Mouse (Mus musculus): ENCODE measurements around the gene Ddx5. TPM values are rescaled to one million over a fixed set of nuclear protein-coding genes. Genes with fewer than 3 reads are reported as not detected.

The Ddx5 gene
- polyA plus RNA-seq, 1 experiment from 2014 or later: 340 TPM

DNA sequence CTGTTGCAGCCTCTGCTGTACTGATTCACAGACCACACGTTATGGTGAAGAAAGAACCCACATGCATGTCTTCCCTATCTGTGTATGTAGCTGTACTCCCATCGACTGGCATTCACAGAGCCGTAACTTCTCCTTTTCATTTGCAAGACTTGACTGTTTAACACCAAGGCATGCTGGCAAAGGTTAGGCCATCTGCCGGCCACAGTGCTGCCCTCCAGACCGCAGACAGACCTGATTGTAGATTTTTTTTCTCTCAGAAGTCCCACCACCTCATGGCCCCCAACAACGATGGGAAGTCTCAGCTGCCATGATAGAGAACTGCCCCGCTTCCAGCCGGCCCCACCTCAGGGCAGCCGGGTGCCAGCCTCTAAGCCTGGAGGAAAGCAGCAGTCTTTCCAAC is 30.6 kb upstream of the Ddx5 start:
- no peak for ATAC-seq (replicated peaks; ENCODE audit: low FRiP score, low TSS enrichment, low read depth)
- peaks cover 89% of the 10 kb centered on the region for H3K36me3 ChIP-seq (ENCODE audit: control insufficient read depth, insufficient read depth, low read length)
- no peaks in the 10 kb centered on the region for H3K9me3 ChIP-seq (ENCODE audit: control insufficient read depth, low read length)
- H3K4me2 ChIP-seq (ENCODE audit: low read length): no peak overlapping the region
- H3K9ac ChIP-seq (ENCODE audit: low read length): no peak overlapping the region
- 86% methylated on average over 9 of the region's 9 CpGs for WGBS
- H3K4me3 ChIP-seq (ENCODE audit: low read depth, low read length): no peak overlapping the region
- DNase-seq (ENCODE audit: low spot score): no peak
- peaks cover 11% of the 10 kb centered on the region for H3K4me1 ChIP-seq (replicated peaks; ENCODE audit: control insufficient read depth, insufficient read depth, low read length)
- H3K27ac ChIP-seq (ENCODE audit: low read depth): no peak overlapping the region
- no peaks in the 10 kb centered on the region for H3K27me3 ChIP-seq (replicated peaks; ENCODE audit: control insufficient read depth, insufficient read depth, low read length)

DNA sequence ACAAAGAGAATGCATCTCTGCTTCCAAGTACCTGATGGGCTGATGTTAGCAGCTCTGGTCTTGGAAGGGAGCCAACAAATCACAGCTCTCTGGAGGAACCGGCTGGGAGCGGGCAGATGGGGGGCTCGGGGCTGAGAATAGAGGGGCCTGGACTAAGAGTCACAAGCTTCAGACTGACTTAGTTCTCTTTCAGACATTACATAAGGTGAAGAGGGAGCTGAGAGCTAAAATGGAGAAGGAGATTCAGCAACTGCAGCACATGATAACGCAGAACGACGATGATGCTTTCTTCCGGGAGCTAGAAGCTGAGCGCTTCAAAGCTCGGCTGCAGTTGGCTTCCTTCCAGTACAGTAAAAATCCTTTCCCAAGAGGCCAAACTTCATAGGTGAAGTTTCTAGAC is 29.4 kb upstream of the Ddx5 start:
- H3K27ac ChIP-seq (ENCODE audit: low read depth): no peak overlapping the region; the same call in 1 of the 2 replicates
- H3K4me3 ChIP-seq (ENCODE audit: low read depth, low read length): no peak overlapping the region
- H3K4me2 ChIP-seq (ENCODE audit: low read length): no peak overlapping the region; the same call in 1 of the 2 replicates
- H3K9ac ChIP-seq (ENCODE audit: low read length): no peak overlapping the region
- peaks cover 11% of the 10 kb centered on the region for H3K4me1 ChIP-seq (replicated peaks; ENCODE audit: control insufficient read depth, insufficient read depth, low read length)
- peaks cover 93% of the 10 kb centered on the region for H3K36me3 ChIP-seq (ENCODE audit: control insufficient read depth, insufficient read depth, low read length)
- no peaks in the 10 kb centered on the region for H3K27me3 ChIP-seq (replicated peaks; ENCODE audit: control insufficient read depth, insufficient read depth, low read length)
- H3K9me3 ChIP-seq (ENCODE audit: control insufficient read depth, low read length): no peaks in the 10 kb centered on the region
- WGBS: 52% methylated on average over 9 of the region's 9 CpGs
- ATAC-seq (replicated peaks; ENCODE audit: low FRiP score, low TSS enrichment, low read depth) (no peak), DNase-seq (ENCODE audit: low spot score) (no peak)

DNA sequence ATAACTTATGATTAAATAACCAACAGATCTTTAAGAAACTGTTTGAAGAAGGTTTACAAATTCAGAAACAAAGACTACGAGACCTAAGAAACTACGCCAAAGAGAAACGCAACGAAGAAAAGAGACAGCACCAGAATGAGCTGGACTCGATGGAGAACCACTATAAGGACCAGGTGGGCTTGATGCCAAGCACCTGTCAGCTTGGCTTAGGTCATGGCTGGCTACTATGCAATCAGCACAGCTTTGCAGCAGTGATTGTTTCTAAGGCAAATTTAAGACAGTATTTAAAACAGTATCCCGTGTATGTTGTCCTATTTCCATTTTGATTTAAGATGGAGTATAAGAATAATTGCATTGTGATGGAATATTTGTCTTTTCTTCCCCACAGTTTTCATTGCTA is 28.8 kb upstream of the Ddx5 start:
- H3K27me3 ChIP-seq (replicated peaks; ENCODE audit: control insufficient read depth, insufficient read depth, low read length): no peaks in the 10 kb centered on the region
- ATAC-seq (replicated peaks; ENCODE audit: low FRiP score, low TSS enrichment, low read depth) (no peak), DNase-seq (ENCODE audit: low spot score) (no peak)
- H3K4me3 ChIP-seq (ENCODE audit: low read depth, low read length): no peak overlapping the region
- no peak overlapping the region for H3K4me2 ChIP-seq (ENCODE audit: low read length)
- 82% methylated on average over 6 of the region's 6 CpGs for WGBS
- peaks cover 93% of the 10 kb centered on the region for H3K36me3 ChIP-seq (ENCODE audit: control insufficient read depth, insufficient read depth, low read length)
- no peak overlapping the region for H3K9ac ChIP-seq (ENCODE audit: low read length)
- no peak overlapping the region for H3K27ac ChIP-seq (ENCODE audit: low read depth)
- H3K4me1 ChIP-seq (replicated peaks; ENCODE audit: control insufficient read depth, insufficient read depth, low read length): peaks cover 11% of the 10 kb centered on the region
- H3K9me3 ChIP-seq (ENCODE audit: control insufficient read depth, low read length): no peaks in the 10 kb centered on the region

DNA sequence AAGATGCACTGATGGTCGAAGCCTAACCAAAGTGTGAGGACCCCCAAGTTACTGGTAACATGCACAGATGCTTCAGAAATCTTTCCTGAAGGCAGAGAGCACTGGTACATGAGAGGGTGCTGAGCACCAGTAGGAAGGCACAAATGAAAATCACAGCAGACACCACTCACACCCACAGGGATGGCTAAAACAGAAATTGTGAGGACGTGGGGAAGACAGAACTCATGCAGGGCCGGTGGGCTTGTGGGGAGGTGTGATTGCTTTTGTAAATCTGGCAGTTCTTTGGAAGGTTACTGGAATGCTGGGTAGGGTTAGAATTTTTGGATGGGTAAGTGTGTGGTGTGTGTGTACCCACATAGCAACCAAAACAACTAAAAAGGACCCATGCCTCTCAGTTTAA is 28.2 kb upstream of the Ddx5 start:
- Histone ChIP-seq H3K36me3 (ENCODE audit: control insufficient read depth, insufficient read depth, low read length) (peaks cover 93% of the 10 kb centered on the region), H3K9ac (ENCODE audit: low read length) (no peak overlapping the region), H3K4me2 (ENCODE audit: low read length) (no peak overlapping the region), H3K9me3 (ENCODE audit: control insufficient read depth, low read length) (no peaks in the 10 kb centered on the region), H3K4me3 (ENCODE audit: low read depth, low read length) (no peak overlapping the region), H3K4me1 (replicated peaks; ENCODE audit: control insufficient read depth, insufficient read depth, low read length) (peaks cover 11% of the 10 kb centered on the region), H3K27ac (ENCODE audit: low read depth) (no peak overlapping the region), H3K27me3 (replicated peaks; ENCODE audit: control insufficient read depth, insufficient read depth, low read length) (no peaks in the 10 kb centered on the region)
- ATAC-seq (replicated peaks; ENCODE audit: low FRiP score, low TSS enrichment, low read depth) (no peak), DNase-seq (ENCODE audit: low spot score) (no peak)
- 91% methylated on average over 3 of the region's 3 CpGs for WGBS

DNA sequence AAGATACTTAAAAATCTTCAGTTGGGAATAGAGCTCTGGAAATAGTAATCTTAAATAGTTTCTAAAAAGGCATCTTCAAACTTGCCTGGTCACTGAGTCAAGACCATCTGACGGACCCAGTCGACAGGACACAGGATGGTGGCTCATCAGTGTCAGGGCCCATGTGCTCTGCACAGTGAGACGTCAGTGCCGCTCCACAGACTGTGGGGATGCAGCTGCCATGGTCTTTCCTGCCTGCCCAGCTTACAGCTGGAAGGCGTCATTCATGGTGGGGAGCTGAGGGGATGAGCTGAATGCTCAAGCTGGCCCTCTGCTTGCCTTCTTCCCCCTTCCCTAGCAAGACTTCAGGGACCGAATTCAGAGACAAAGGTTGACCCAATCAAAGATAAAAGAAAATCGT is 27.3 kb upstream of the Ddx5 start:
- no peak for ATAC-seq (replicated peaks; ENCODE audit: low FRiP score, low TSS enrichment, low read depth)
- Histone ChIP-seq H3K4me3 (ENCODE audit: low read depth, low read length) (no peak overlapping the region), H3K9ac (ENCODE audit: low read length) (no peak overlapping the region), H3K27me3 (replicated peaks; ENCODE audit: control insufficient read depth, insufficient read depth, low read length) (no peaks in the 10 kb centered on the region), H3K4me2 (ENCODE audit: low read length) (no peak overlapping the region), H3K27ac (ENCODE audit: low read depth) (no peak overlapping the region), H3K9me3 (ENCODE audit: control insufficient read depth, low read length) (no peaks in the 10 kb centered on the region), H3K4me1 (replicated peaks; ENCODE audit: control insufficient read depth, insufficient read depth, low read length) (peaks cover 11% of the 10 kb centered on the region), H3K36me3 (ENCODE audit: control insufficient read depth, insufficient read depth, low read length) (peaks cover 97% of the 10 kb centered on the region)
- DNase-seq (ENCODE audit: low spot score): no peak
- 78% methylated on average over 7 of the region's 7 CpGs for WGBS

DNA sequence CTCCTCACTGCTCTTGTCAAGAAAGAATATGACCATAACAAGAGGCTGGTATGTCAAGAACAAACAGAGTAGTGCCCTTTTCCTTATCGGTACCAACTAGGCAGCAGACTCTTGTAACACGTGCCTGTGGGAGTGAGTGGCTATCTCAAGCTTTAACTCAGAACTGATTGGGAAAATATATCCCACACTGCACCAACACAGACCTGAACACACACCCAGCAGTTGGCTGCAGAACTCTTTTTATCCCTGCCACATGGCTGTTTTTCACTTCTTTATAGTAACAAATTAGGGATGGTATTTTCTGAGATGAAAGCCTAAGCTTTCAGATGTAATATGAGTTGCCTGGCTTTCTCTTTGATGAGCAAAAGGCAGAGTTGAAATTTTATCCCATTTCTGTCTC is 26.8 kb upstream of the Ddx5 start:
- ATAC-seq (replicated peaks; ENCODE audit: low FRiP score, low TSS enrichment, low read depth): no peak
- Histone ChIP-seq H3K4me2 (ENCODE audit: low read length) (no peak overlapping the region), H3K27me3 (replicated peaks; ENCODE audit: control insufficient read depth, insufficient read depth, low read length) (no peaks in the 10 kb centered on the region), H3K4me1 (replicated peaks; ENCODE audit: control insufficient read depth, insufficient read depth, low read length) (peaks cover 11% of the 10 kb centered on the region), H3K36me3 (ENCODE audit: control insufficient read depth, insufficient read depth, low read length) (peaks cover 97% of the 10 kb centered on the region), H3K9me3 (ENCODE audit: control insufficient read depth, low read length) (no peaks in the 10 kb centered on the region), H3K27ac (ENCODE audit: low read depth) (no peak overlapping the region), H3K9ac (ENCODE audit: low read length) (no peak overlapping the region), H3K4me3 (ENCODE audit: low read depth, low read length) (no peak overlapping the region)
- DNase-seq (ENCODE audit: low spot score): no peak
- WGBS: 88% methylated on average over 2 of the region's 2 CpGs

DNA sequence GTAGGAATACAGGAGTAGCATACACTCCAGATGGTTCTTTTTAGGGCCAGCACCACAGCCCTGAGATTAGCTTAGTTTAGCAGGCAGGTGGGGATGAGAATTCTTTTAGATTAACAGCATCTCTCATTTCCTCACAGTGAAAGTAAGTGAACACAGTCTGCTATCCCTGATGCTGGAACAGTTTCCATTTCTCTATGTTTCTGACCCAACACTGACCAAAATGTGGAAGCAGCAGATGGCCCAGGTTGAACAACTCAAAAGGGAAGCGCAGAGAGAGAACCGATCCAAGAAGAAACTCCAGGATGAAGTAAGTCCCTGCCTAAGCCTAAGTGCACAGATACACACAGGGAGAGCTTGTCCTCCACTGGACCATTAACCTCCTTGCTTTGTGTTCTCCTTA is 26.3 kb upstream of the Ddx5 start:
- no peak overlapping the region for H3K9ac ChIP-seq (ENCODE audit: low read length)
- H3K27me3 ChIP-seq (replicated peaks; ENCODE audit: control insufficient read depth, insufficient read depth, low read length): no peaks in the 10 kb centered on the region
- no peaks in the 10 kb centered on the region for H3K9me3 ChIP-seq (ENCODE audit: control insufficient read depth, low read length)
- no peak overlapping the region for H3K4me2 ChIP-seq (ENCODE audit: low read length)
- peaks cover 11% of the 10 kb centered on the region for H3K4me1 ChIP-seq (replicated peaks; ENCODE audit: control insufficient read depth, insufficient read depth, low read length)
- WGBS: 98% methylated on average over 2 of the region's 2 CpGs
- H3K4me3 ChIP-seq (ENCODE audit: low read depth, low read length): no peak overlapping the region
- peaks cover 97% of the 10 kb centered on the region for H3K36me3 ChIP-seq (ENCODE audit: control insufficient read depth, insufficient read depth, low read length)
- no peak overlapping the region for H3K27ac ChIP-seq (ENCODE audit: low read depth)
- no peak for DNase-seq (ENCODE audit: low spot score)
- no peak for ATAC-seq (replicated peaks; ENCODE audit: low FRiP score, low TSS enrichment, low read depth)

DNA sequence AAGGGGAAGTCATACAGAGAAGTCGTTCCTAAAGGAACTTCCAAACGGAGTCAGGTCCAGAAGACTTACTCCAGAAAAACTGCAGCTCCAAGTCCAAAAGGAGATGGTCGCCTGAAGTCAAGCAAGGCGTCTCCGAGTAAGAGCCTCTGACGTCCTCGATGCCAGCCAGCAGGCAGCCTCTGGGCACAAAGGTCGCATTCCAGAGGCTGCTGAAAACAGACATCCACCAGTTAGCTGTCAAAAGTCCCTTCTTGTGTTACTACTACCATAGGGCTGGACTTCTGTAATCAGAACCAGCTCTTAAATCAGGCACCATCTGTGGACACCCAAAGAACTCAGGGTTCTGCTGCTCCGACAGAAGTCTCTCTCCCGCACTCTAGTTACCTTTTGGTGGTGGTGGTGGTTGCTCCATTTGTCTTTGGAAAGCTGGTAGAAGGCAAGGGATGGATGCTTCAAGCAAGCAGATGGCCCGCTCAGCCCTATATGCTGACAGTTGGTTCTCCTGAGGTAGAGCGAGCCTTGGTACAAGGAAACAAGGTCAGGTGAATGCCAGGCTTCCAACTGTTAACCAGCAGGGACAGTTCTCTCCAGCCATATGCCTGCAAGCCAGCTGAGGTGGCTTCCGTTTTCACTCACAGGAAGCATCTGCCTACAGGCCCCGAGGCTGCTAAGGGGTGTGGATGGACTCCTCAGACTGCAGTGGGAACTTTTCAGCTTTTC is 25.8 kb upstream of the Ddx5 start:
- Histone ChIP-seq H3K9ac (ENCODE audit: low read length) (no peak overlapping the region), H3K9me3 (ENCODE audit: control insufficient read depth, low read length) (no peaks in the 10 kb centered on the region), H3K36me3 (ENCODE audit: control insufficient read depth, insufficient read depth, low read length) (peaks cover 97% of the 10 kb centered on the region), H3K4me2 (ENCODE audit: low read length) (no peak overlapping the region), H3K27me3 (replicated peaks; ENCODE audit: control insufficient read depth, insufficient read depth, low read length) (no peaks in the 10 kb centered on the region), H3K4me3 (ENCODE audit: low read depth, low read length) (no peak overlapping the region), H3K4me1 (replicated peaks; ENCODE audit: control insufficient read depth, insufficient read depth, low read length) (peaks cover 11% of the 10 kb centered on the region), H3K27ac (ENCODE audit: low read depth) (no peak overlapping the region)
- 65% methylated on average over 14 of the region's 14 CpGs for WGBS
- DNase-seq (ENCODE audit: low spot score) (no peak), ATAC-seq (replicated peaks; ENCODE audit: low FRiP score, low TSS enrichment, low read depth) (no peak)

DNA sequence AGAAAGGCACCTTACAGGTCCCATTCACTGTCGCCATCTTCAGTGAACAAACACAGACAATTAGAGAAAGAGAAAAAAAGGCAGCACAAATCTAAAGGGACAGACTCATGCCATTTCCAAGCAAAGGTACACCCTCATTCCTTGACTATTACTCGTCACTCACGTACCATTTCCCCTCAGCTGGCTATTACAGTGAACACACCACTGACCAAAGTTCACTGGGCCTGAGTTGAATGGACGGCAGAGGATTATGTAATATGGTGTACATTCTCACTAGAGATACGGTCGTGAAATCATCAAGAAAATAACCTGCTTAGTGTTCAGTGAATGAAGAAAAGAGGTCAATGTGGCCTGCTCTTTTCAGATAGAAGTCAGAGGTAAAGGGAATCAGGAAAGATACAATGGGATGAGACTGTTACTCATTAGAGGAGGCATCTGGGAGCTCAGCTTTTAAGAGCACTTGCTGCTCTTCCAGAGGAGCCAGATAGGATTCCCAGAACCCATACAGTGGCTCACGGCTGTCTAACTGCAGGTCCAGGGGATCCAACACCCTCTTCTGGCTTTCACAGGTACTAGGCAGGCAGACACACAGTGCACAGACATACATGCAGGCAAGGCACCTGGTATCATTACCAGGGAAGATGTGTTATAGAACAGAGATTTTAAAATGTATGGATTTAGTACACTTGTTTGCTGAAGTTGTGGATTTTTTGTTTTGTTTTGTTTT is 23.6 kb upstream of the Ddx5 start:
- H3K27me3 ChIP-seq (replicated peaks; ENCODE audit: control insufficient read depth, insufficient read depth, low read length): no peaks in the 10 kb centered on the region
- H3K27ac ChIP-seq (ENCODE audit: low read depth): no peak overlapping the region
- DNase-seq (ENCODE audit: low spot score): no peak
- WGBS: 87% methylated on average over 7 of the region's 7 CpGs
- H3K4me1 ChIP-seq (replicated peaks; ENCODE audit: control insufficient read depth, insufficient read depth, low read length): no peaks in the 10 kb centered on the region
- no peaks in the 10 kb centered on the region for H3K9me3 ChIP-seq (ENCODE audit: control insufficient read depth, low read length)
- H3K9ac ChIP-seq (ENCODE audit: low read length): no peak overlapping the region
- no peak overlapping the region for H3K4me3 ChIP-seq (ENCODE audit: low read depth, low read length)
- H3K36me3 ChIP-seq (ENCODE audit: control insufficient read depth, insufficient read depth, low read length): peaks cover 92% of the 10 kb centered on the region
- H3K4me2 ChIP-seq (ENCODE audit: low read length): no peak overlapping the region
- no peak for ATAC-seq (replicated peaks; ENCODE audit: low FRiP score, low TSS enrichment, low read depth)

Data from intestine, embryonic 14.5 days (tissue).